10 mouse cellular contexts compared by ENCODE assay signal in genomic region chr10:53641507-53641906, GRCm38 (mm10). TPM values are rescaled to one million over a fixed set of nuclear protein-coding genes. Genes with fewer than 3 reads are reported as not detected.
A peak's percentile ranks its signal among the peaks of the same experiment; 100 is the strongest.
DNase-seq lines count a peak whose midpoint lies in the region; ATAC-seq and TF ChIP-seq lines count a peak whose summit lies in the region.
"Had no signal": no experiment of that assay in that cellular context is flagged by ENCODE, and none has a peak within 500 bp of the region (broad histone marks: within the 10 kb centered on the region; RNA-seq: fewer than 3 reads in every experiment).

No protein-coding gene starts in this region.

- H3K9me3 ChIP-seq in liver, embryonic 11.5 days (ENCODE audit: control insufficient read depth, low read length): no peaks in the 10 kb centered on the region
- H3K9me3 ChIP-seq in midbrain, embryonic 15.5 days: no peaks in the 10 kb centered on the region
- H3K9me3 ChIP-seq: embryonic facial prominence, embryonic 15.5 days; liver, embryonic 13.5 days had no signal

- no peak for ATAC-seq in liver, embryonic 11.5 days (replicated peaks; ENCODE audit: low FRiP score)
- ATAC-seq in Patski: peak; percentile 74
- peak; percentile 92 for ATAC-seq in midbrain, embryonic 15.5 days (replicated peaks)

- CTCF ChIA-PET in Patski (lab: Charles Lee): interaction anchor here (0.6 to 2.3 kb wide), 13 partner anchors 9 to 161 kb away, joined by 3 to 19 read pairs (median 3); no protein-coding TSS in a partner anchor

- H3K4me1 ChIP-seq in liver, adult 2 months (ENCODE audit: control insufficient read depth, insufficient read depth, low read length): no peaks in the 10 kb centered on the region
- H3K4me1 ChIP-seq in liver, embryonic 11.5 days (replicated peaks; ENCODE audit: control insufficient read depth, insufficient read depth, low read length): no peaks in the 10 kb centered on the region
- no peaks in the 10 kb centered on the region for H3K4me1 ChIP-seq in midbrain, embryonic 15.5 days
- H3K4me1 ChIP-seq: embryonic facial prominence, embryonic 15.5 days; liver, embryonic 13.5 days had no signal

- H3K27ac ChIP-seq in liver, adult 2 months (replicated peaks; ENCODE audit: insufficient read depth, low read depth, low read length): no peak overlapping the region
- no peak overlapping the region for H3K27ac ChIP-seq in liver, embryonic 11.5 days (ENCODE audit: low read depth, low read length)
- no peak overlapping the region for H3K27ac ChIP-seq in midbrain, embryonic 15.5 days
- H3K27ac ChIP-seq: embryonic facial prominence, embryonic 15.5 days; liver, embryonic 13.5 days had no signal

- POLR2A ChIA-PET in Patski (lab: Charles Lee): no interaction called here

- no peak overlapping the region for H3K9ac ChIP-seq in liver, adult 2 months (ENCODE audit: low read depth, low read length)
- H3K9ac ChIP-seq in liver, embryonic 11.5 days (ENCODE audit: low read depth, low read length): no peak overlapping the region
- H3K9ac ChIP-seq in midbrain, embryonic 15.5 days: no peak overlapping the region
- H3K9ac ChIP-seq: embryonic facial prominence, embryonic 15.5 days; liver, embryonic 13.5 days had no signal

- TF ChIP-seq POLR2A in liver, adult 2 months (IDR thresholded peaks at IDR 0.05; ENCODE audit: extremely low read depth, insufficient read depth, low read length): no peak

- no peaks in the 10 kb centered on the region for H3K27me3 ChIP-seq in liver, adult 2 months (ENCODE audit: control insufficient read depth, insufficient read depth, low read length)
- no peaks in the 10 kb centered on the region for H3K27me3 ChIP-seq in liver, embryonic 11.5 days (replicated peaks; ENCODE audit: control insufficient read depth, insufficient read depth, low read length)
- H3K27me3 ChIP-seq in Patski: peaks cover 36% of the 10 kb centered on the region
- H3K27me3 ChIP-seq in midbrain, embryonic 15.5 days (replicated peaks): no peaks in the 10 kb centered on the region
- H3K27me3 ChIP-seq: embryonic facial prominence, embryonic 15.5 days; liver, embryonic 13.5 days had no signal

- no peak overlapping the region for H3K4me3 ChIP-seq in liver, adult 2 months (ENCODE audit: insufficient read depth, low read depth, low read length)
- no peak overlapping the region for H3K4me3 ChIP-seq in liver, embryonic 11.5 days (ENCODE audit: low read depth, low read length)
- no peak overlapping the region for H3K4me3 ChIP-seq in midbrain, embryonic 15.5 days
- H3K4me3 ChIP-seq: embryonic facial prominence, embryonic 15.5 days; liver, embryonic 13.5 days had no signal

- in situ Hi-C loops in Patski (cut with MboI; ENCODE audit: low pct_unique_long_range_greater_than_20kb): loop anchor here (25.0 kb wide), 1 partner anchor 421 kb away; no protein-coding TSS in a partner anchor

- peak; percentile 12 for DNase-seq in liver, adult 2 months (ENCODE audit: extremely low read depth, low read depth, low spot score)
- no peak for DNase-seq in liver, embryonic 11.5 days (ENCODE audit: low spot score)
- DNase-seq in Patski (ENCODE audit: low read depth, low spot score): no peak
- DNase-seq in embryo, embryonic 11 days: peak; percentile 51
- peak; percentile 34 to 45 for DNase-seq in kidney, postnatal 36 days
- DNase-seq in spleen, postnatal 4 days (ENCODE audit: low spot score in 2 of 2): no peak
- no peak for DNase-seq in gastrocnemius, postnatal 10 days
- DNase-seq: liver, embryonic 13.5 days had no signal

- H3K4me2 ChIP-seq in liver, embryonic 11.5 days: no peak overlapping the region
- H3K4me2 ChIP-seq in midbrain, embryonic 15.5 days: no peak overlapping the region
- H3K4me2 ChIP-seq: embryonic facial prominence, embryonic 15.5 days; liver, embryonic 13.5 days had no signal

- no peaks in the 10 kb centered on the region for H3K36me3 ChIP-seq in liver, adult 2 months (ENCODE audit: control insufficient read depth, insufficient read depth, low read length)
- H3K36me3 ChIP-seq in liver, embryonic 11.5 days (ENCODE audit: control insufficient read depth, insufficient read depth, low read length): no peaks in the 10 kb centered on the region
- no peaks in the 10 kb centered on the region for H3K36me3 ChIP-seq in midbrain, embryonic 15.5 days (replicated peaks)
- H3K36me3 ChIP-seq: embryonic facial prominence, embryonic 15.5 days; liver, embryonic 13.5 days had no signal

- no peak for TF ChIP-seq CTCF in liver, adult 2 months (IDR thresholded peaks at IDR 0.05; ENCODE audit: low read depth, low read length)
- TF ChIP-seq CTCF in Patski (IDR thresholded peaks at IDR 0.05): peak; percentile 85

- H3K79me2 ChIP-seq in liver, adult 2 months (ENCODE audit: control insufficient read depth, insufficient read depth, low read length): no peaks in the 10 kb centered on the region

RNA-seq across cellular contexts. Expression of gene Mcm9, which starts 11.3 kb away (rescaled TPM):
- 4.2 and 5.0 TPM in 2 replicates for total RNA-seq in liver, adult 2 months (2014; rRNA removed)
- 1.3 and 1.5 TPM in 2 replicates for polyA plus RNA-seq in liver, adult 2 months (2012; rRNA removed)
- polyA plus RNA-seq in liver, embryonic 11.5 days (2014; fragmentation: Nextera tagmentation; extraction: Ambion mirVana): 9.1 and 9.2 TPM in 2 replicates
- polyA plus RNA-seq in Patski (2021): 8.8 TPM
- polyA plus RNA-seq in midbrain, embryonic 15.5 days (2015; fragmentation: Nextera tagmentation; extraction: Ambion mirVana): 6.3 and 6.4 TPM in 2 replicates
- 1 to 10 TPM; 4.5 to 4.9 TPM for total RNA-seq in gastrocnemius, postnatal 10 days (2021)

RNA-seq across cellular contexts. Expression of gene Asf1a, which starts 45.0 kb away (rescaled TPM):
- 10.5 and 11.2 TPM in 2 replicates for total RNA-seq in liver, adult 2 months (2014; rRNA removed)
- polyA plus RNA-seq in liver, adult 2 months (2012; rRNA removed): 2.2 and 3.1 TPM in 2 replicates
- 172 and 175 TPM in 2 replicates for polyA plus RNA-seq in liver, embryonic 11.5 days (2014; fragmentation: Nextera tagmentation; extraction: Ambion mirVana)
- polyA plus RNA-seq in Patski (2021): 45.5 TPM
- 59.3 and 59.6 TPM in 2 replicates for polyA plus RNA-seq in midbrain, embryonic 15.5 days (2015; fragmentation: Nextera tagmentation; extraction: Ambion mirVana)
- 10 to 100 TPM; 26.0 to 27.3 TPM for total RNA-seq in gastrocnemius, postnatal 10 days (2021)

Comparison
In these comparisons a context has a peak if more than half of its experiments do, and no peak if none do; other contexts are left out.
1. DNase-seq: peak in liver, adult 2 months (single experiment), embryo, embryonic 11 days (single experiment) and kidney, postnatal 36 days (2 of 2); none in liver, embryonic 11.5 days (single experiment), Patski (single experiment), spleen, postnatal 4 days (0 of 2) and gastrocnemius, postnatal 10 days (single experiment).
2. RNA of gene Asf1a, which starts 45.0 kb away (polyA plus RNA-seq): 172 to 175 TPM in liver, embryonic 11.5 days, 59.3 to 59.6 TPM in midbrain, embryonic 15.5 days and 45.5 TPM in Patski (single experiment); 2.2 to 3.1 TPM in liver, adult 2 months; every median in the first group is over 10 times any median in the second.